Mouse (Mus musculus): ENCODE data around the gene Fam117a. TPM values are rescaled to one million over a fixed set of nuclear protein-coding genes. Genes with fewer than 3 reads are reported as not detected.

The Fam117a gene
- polyA plus RNA-seq, 1 experiment from 2014 or later: 59.0 TPM

GRCm38 (mm10) chr11:95310648-95311424 is 26.0 kb upstream of the Fam117a start:
- ATAC-seq: no peak
- H3K4me2 ChIP-seq: peak overlapping the region; percentile 81

GRCm38 (mm10) chr11:95311425-95311807 is 25.4 kb upstream of the Fam117a start:
- peak overlapping the region; percentile 81 for H3K4me2 ChIP-seq
- no peaks in the 10 kb centered on the region for H3K27me3 ChIP-seq (replicated peaks)
- H3K4me1 ChIP-seq: peaks cover 59% of the 10 kb centered on the region
- no peak overlapping the region for H3K27ac ChIP-seq
- H3K9ac ChIP-seq: peak overlapping the region; percentile 95
- H3K9me3 ChIP-seq (replicated peaks): no peaks in the 10 kb centered on the region
- H3K4me3 ChIP-seq: peak overlapping the region; percentile 86
- ATAC-seq: no peak
- peaks cover 13% of the 10 kb centered on the region for H3K36me3 ChIP-seq
- WGBS (ENCODE audit: insufficient replicate concordance): 53% methylated on average over 5 of the region's 5 CpGs

More at GRCm38 (mm10) chr11:95310648-95311424, 26.0 kb upstream of the Fam117a start:
- peaks cover 19% of the 10 kb centered on the region for H3K36me3 ChIP-seq
- 6% methylated on average over 17 of the region's 17 CpGs for whole genome bisulfite sequencing (ENCODE audit: insufficient replicate concordance)
- peak overlapping the region; percentile 95 for H3K9ac ChIP-seq
- peaks cover 63% of the 10 kb centered on the region for H3K4me1 ChIP-seq
- no peaks in the 10 kb centered on the region for H3K27me3 ChIP-seq (replicated peaks)
- peak overlapping the region; percentile 86 for H3K4me3 ChIP-seq
- H3K27ac ChIP-seq: peak overlapping the region; percentile 97
- no peaks in the 10 kb centered on the region for H3K9me3 ChIP-seq (replicated peaks)

- H3K9ac ChIP-seq: no peak overlapping the region
- no peak overlapping the region for H3K4me3 ChIP-seq
- H3K27ac ChIP-seq: no peak overlapping the region
- ATAC-seq: no peak
- no peaks in the 10 kb centered on the region for H3K27me3 ChIP-seq (replicated peaks)
- WGBS (ENCODE audit: insufficient replicate concordance): 73% methylated on average over 7 of the region's 7 CpGs
- peaks cover 73% of the 10 kb centered on the region for H3K4me1 ChIP-seq
- no peaks in the 10 kb centered on the region for H3K36me3 ChIP-seq
- H3K4me2 ChIP-seq: no peak overlapping the region
- H3K9me3 ChIP-seq (replicated peaks): no peaks in the 10 kb centered on the region
Measured at GRCm38 (mm10) chr11:95315215-95315955, 21.4 kb upstream of the Fam117a start.

DNA sequence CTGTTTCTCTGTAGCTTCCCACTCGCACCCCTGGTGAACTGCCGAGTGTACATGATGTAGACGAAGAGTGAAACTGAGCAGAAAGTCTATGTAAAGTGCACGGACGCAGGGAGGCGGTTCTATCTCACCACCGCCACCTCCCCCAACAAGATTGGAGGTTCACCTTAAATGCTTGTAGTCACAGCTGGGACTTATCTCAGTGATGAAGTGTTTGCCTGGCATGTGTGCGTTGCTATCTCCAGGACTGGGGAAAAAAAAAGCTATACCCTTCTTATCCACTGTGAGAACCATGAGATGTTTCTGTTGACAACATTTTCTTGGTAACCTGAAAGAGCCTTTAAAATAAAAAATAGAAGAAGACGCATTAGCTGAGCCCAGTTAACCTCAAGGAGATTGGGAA is 18.7 kb upstream of the Fam117a start:
- Histone ChIP-seq H3K27me3 (replicated peaks) (no peaks in the 10 kb centered on the region), H3K4me3 (peak overlapping the region; percentile 16; the same call in 1 of the 2 replicates), H3K36me3 (no peaks in the 10 kb centered on the region), H3K9ac (peak overlapping the region; percentile 31; the same call in 1 of the 2 replicates), H3K4me2 (peak overlapping the region; percentile 55), H3K27ac (peak overlapping the region; percentile 84), H3K9me3 (replicated peaks) (no peaks in the 10 kb centered on the region), H3K4me1 (peaks cover 77% of the 10 kb centered on the region)
- peak; percentile 76 for ATAC-seq
- 36% methylated on average over 9 of the region's 9 CpGs for WGBS (ENCODE audit: insufficient replicate concordance)

DNA sequence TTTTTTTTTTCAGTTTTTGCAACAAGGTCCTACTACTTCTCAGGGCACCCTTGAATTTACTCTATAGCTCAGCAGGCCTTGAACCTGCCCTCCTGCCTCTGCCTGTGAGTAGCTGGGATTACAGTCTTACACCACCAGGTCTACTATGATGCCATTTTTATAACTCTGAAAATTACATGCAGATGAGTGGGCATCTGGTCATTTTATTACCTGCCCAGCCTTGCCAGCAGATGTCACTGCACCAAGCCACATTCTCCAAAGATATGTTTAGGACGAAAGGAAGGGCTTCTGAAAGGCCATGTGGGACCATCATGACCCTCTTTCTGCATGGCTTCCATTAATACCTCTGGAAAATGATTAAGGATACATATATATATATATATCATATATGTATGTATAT is 17.3 kb upstream of the Fam117a start:
- H3K4me1 ChIP-seq: peaks cover 66% of the 10 kb centered on the region
- no peaks in the 10 kb centered on the region for H3K36me3 ChIP-seq
- no peak overlapping the region for H3K4me3 ChIP-seq
- H3K4me2 ChIP-seq: peak overlapping the region; percentile 47
- H3K27ac ChIP-seq: peak overlapping the region; percentile 84
- ATAC-seq: peak; percentile 42; the same call in 1 of the 2 replicates
- 42% methylated on average over 1 of the region's 1 CpGs for WGBS (ENCODE audit: insufficient replicate concordance)
- H3K9ac ChIP-seq: 0 out of 2 replicates have a peak overlapping the region, but pooled peaks have one; percentile 41
- no peaks in the 10 kb centered on the region for H3K9me3 ChIP-seq (replicated peaks)
- peaks cover 4% of the 10 kb centered on the region; the same call in 1 of the 2 replicates for H3K27me3 ChIP-seq (replicated peaks)

- H3K9ac ChIP-seq: peak overlapping the region; percentile 41
- no peak overlapping the region for H3K4me3 ChIP-seq
- WGBS (ENCODE audit: insufficient replicate concordance): 59% methylated on average over 1 of the region's 1 CpGs
- H3K4me1 ChIP-seq: peaks cover 62% of the 10 kb centered on the region
- no peaks in the 10 kb centered on the region for H3K9me3 ChIP-seq (replicated peaks)
- H3K27me3 ChIP-seq (replicated peaks): peaks cover 4% of the 10 kb centered on the region; the same call in 1 of the 2 replicates
- H3K4me2 ChIP-seq: peak overlapping the region; percentile 47
- peak; percentile 94 for ATAC-seq
- peak overlapping the region; percentile 84 for H3K27ac ChIP-seq
- no peaks in the 10 kb centered on the region for H3K36me3 ChIP-seq
Measured at GRCm38 (mm10) chr11:95320010-95320409, 16.8 kb upstream of the Fam117a start.

- peaks cover 4% of the 10 kb centered on the region; the same call in 1 of the 2 replicates for H3K27me3 ChIP-seq (replicated peaks)
- H3K9me3 ChIP-seq (replicated peaks): no peaks in the 10 kb centered on the region
- no peak overlapping the region for H3K27ac ChIP-seq
- no peak overlapping the region for H3K4me2 ChIP-seq
- no peak overlapping the region for H3K4me3 ChIP-seq
- H3K9ac ChIP-seq: no peak overlapping the region
- 88% methylated on average over 10 of the region's 10 CpGs for WGBS (ENCODE audit: insufficient replicate concordance)
- H3K4me1 ChIP-seq: peaks cover 35% of the 10 kb centered on the region
- no peaks in the 10 kb centered on the region for H3K36me3 ChIP-seq
- ATAC-seq: no peak
Measured at GRCm38 (mm10) chr11:95324181-95324580, 12.6 kb upstream of the Fam117a start.

- 71% methylated on average over 4 of the region's 4 CpGs for whole genome bisulfite sequencing (ENCODE audit: insufficient replicate concordance)
- H3K4me2 ChIP-seq: no peak overlapping the region
- H3K27ac ChIP-seq: 0 out of 2 replicates have a peak overlapping the region, but pooled peaks have one; percentile 11
- H3K9me3 ChIP-seq (replicated peaks): no peaks in the 10 kb centered on the region
- no peak overlapping the region for H3K9ac ChIP-seq
- ATAC-seq: no peak
- peaks cover 4% of the 10 kb centered on the region; the same call in 1 of the 2 replicates for H3K27me3 ChIP-seq (replicated peaks)
- H3K4me3 ChIP-seq: no peak overlapping the region
- no peaks in the 10 kb centered on the region for H3K36me3 ChIP-seq
- H3K4me1 ChIP-seq: peaks cover 18% of the 10 kb centered on the region
Measured at GRCm38 (mm10) chr11:95325832-95326231, 11.0 kb upstream of the Fam117a start.

- Histone ChIP-seq H3K9ac (no peak overlapping the region), H3K36me3 (no peaks in the 10 kb centered on the region), H3K4me1 (peaks cover 16% of the 10 kb centered on the region), H3K27me3 (replicated peaks) (peaks cover 4% of the 10 kb centered on the region; the same call in 1 of the 2 replicates), H3K4me2 (no peak overlapping the region), H3K9me3 (replicated peaks) (no peaks in the 10 kb centered on the region), H3K27ac (no peak overlapping the region), H3K4me3 (no peak overlapping the region)
- WGBS (ENCODE audit: insufficient replicate concordance): 79% methylated on average over 11 of the region's 11 CpGs
- no peak for ATAC-seq
Measured at GRCm38 (mm10) chr11:95326243-95326642, 10.6 kb upstream of the Fam117a start.

- Histone ChIP-seq H3K9ac (no peak overlapping the region), H3K4me2 (no peak overlapping the region), H3K27me3 (replicated peaks) (peaks cover 4% of the 10 kb centered on the region; the same call in 1 of the 2 replicates), H3K36me3 (no peaks in the 10 kb centered on the region), H3K4me3 (no peak overlapping the region), H3K4me1 (peaks cover 25% of the 10 kb centered on the region), H3K27ac (no peak overlapping the region), H3K9me3 (replicated peaks) (no peaks in the 10 kb centered on the region)
- no peak for ATAC-seq
- WGBS (ENCODE audit: insufficient replicate concordance): 76% methylated on average over 5 of the region's 5 CpGs
Measured at GRCm38 (mm10) chr11:95328629-95329028, 8.2 kb upstream of the Fam117a start.

DNA sequence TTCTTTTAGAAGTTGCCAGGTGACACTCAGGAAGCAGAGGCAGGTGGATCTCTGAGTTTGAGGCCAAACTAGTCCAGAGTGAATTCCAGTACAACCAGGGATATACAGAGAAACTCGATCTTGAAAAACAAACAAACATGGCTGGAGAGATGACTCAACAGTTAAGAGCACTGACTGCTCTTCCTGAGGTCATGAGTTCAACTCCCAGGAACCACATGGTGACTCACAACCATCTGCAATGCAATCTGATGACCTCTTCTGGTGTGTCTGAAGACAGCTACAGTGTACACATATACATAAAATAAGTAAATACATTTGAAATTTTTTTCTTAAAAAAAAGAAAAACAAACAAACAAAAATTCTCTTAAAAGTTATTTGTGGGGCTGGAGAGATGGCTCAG is 6.2 kb upstream of the Fam117a start:
- H3K27ac ChIP-seq: no peak overlapping the region
- H3K4me2 ChIP-seq: no peak overlapping the region
- no peaks in the 10 kb centered on the region for H3K27me3 ChIP-seq (replicated peaks)
- 36% methylated on average over 1 of the region's 1 CpGs for WGBS (ENCODE audit: insufficient replicate concordance)
- peaks cover 44% of the 10 kb centered on the region for H3K4me1 ChIP-seq
- no peak overlapping the region for H3K9ac ChIP-seq
- H3K9me3 ChIP-seq (replicated peaks): no peaks in the 10 kb centered on the region
- no peaks in the 10 kb centered on the region for H3K36me3 ChIP-seq
- no peak for ATAC-seq
- no peak overlapping the region for H3K4me3 ChIP-seq

DNA sequence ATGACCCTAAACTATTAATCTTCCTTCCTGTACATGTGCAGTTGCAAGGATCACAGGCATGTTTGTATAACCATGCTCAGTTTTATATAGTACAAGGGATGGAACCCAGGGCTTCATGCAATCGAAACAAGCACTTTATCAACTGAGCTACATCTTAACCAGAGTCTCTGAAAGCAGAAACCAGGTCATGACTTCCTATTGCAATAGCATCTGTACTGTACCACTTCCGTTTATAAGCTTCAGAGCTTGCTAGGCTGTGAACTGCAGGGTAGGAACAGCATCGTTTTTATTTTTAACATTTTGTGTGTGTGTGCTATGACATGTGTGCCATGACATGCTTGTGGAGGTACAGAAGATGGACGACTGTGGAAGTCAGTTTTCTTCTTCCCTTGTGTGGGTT is 3.6 kb upstream of the Fam117a start:
- H3K27ac ChIP-seq: peak overlapping the region; percentile 94
- H3K9me3 ChIP-seq (replicated peaks): no peaks in the 10 kb centered on the region
- H3K4me2 ChIP-seq: peak overlapping the region; percentile 49
- 36% methylated on average over 4 of the region's 4 CpGs for WGBS (ENCODE audit: insufficient replicate concordance)
- no peaks in the 10 kb centered on the region for H3K36me3 ChIP-seq
- no peaks in the 10 kb centered on the region for H3K27me3 ChIP-seq (replicated peaks)
- H3K4me3 ChIP-seq: no peak overlapping the region; the same call in 1 of the 2 replicates
- peaks cover 57% of the 10 kb centered on the region for H3K4me1 ChIP-seq
- ATAC-seq: no peak
- peak overlapping the region; percentile 47 for H3K9ac ChIP-seq
